Mouse (Mus musculus) lung, embryonic 15.5 days (tissue): ENCODE measurements around the gene Ramp1. TPM values are rescaled to one million over a fixed set of nuclear protein-coding genes. Genes with fewer than 3 reads are reported as not detected.

Experiments
- polyA plus RNA-seq: library from polyadenylated mRNA; unstranded; fragments of >200 nt; fragmentation: Nextera tagmentation; extraction: Ambion mirVana; gene quantifications from 2 replicates; pipeline ENCODE4 v1.2.1, GENCODE M21; 2015

Ramp1 gene
- polyA plus RNA-seq, 1 experiment from 2014 or later: 8.3 TPM

Other genes with a start within 250 kb of the Ramp1 start
- gene Prlh, start 226.7 kb upstream of the Ramp1 start, polyA plus RNA-seq: not detected in 2 replicates
- 3.1 and 3.8 TPM in 2 replicates for gene Rab17, start 210.2 kb upstream of the Ramp1 start, polyA plus RNA-seq
- gene Lrrfip1, start 181.1 kb upstream of the Ramp1 start, polyA plus RNA-seq: 54.8 and 60.6 TPM in 2 replicates
- 1.0 and 1.7 TPM in 2 replicates for gene Rbm44, start 34.7 kb upstream of the Ramp1 start, polyA plus RNA-seq
- 70.0 and 70.3 TPM in 2 replicates for gene Ube2f, start 70.5 kb downstream of the Ramp1 start, polyA plus RNA-seq
- 13.9 and 14.2 TPM in 2 replicates for gene Scly, start 118.5 kb downstream of the Ramp1 start, polyA plus RNA-seq
- gene Espnl, start 142.3 kb downstream of the Ramp1 start, polyA plus RNA-seq: 0.04 and 0.05 TPM in 2 replicates
- gene Klhl30, start 171.2 kb downstream of the Ramp1 start, polyA plus RNA-seq: 1.6 and 2.3 TPM in 2 replicates
- 3.3 and 3.5 TPM in 2 replicates for gene Erfe, start 186.6 kb downstream of the Ramp1 start, polyA plus RNA-seq
- 146 and 149 TPM in 2 replicates for gene Ilkap, start 219.0 kb downstream of the Ramp1 start, polyA plus RNA-seq
- gene Hes6, start 234.2 kb downstream of the Ramp1 start, polyA plus RNA-seq: 85.4 and 91.3 TPM in 2 replicates